Mouse (Mus musculus): Measurements from ENCODE around the gene Muc13.
A peak's percentile ranks its signal among the peaks of the same experiment; 100 is the strongest.

The Muc13 gene

GRCm38 (mm10) chr16:33824603-33825002 is 30.8 kb downstream of the Muc13 start:
- no peak for DNase-seq (ENCODE audit: extremely low spot score)

GRCm38 (mm10) chr16:33828496-33828895 is 34.7 kb downstream of the Muc13 start:
- DNase-seq (ENCODE audit: extremely low spot score), result no peak

- DNase-seq (ENCODE audit: extremely low spot score), result peak; percentile 84
Observed at GRCm38 (mm10) chr16:33829301-33829831, 35.5 kb downstream of the Muc13 start, which contains the start of gene Itgb5. Gene Itgb5 (plus strand): TSS chr16:33829665.

- peak; percentile 67 for DNase-seq (ENCODE audit: extremely low spot score)
Observed at GRCm38 (mm10) chr16:33829842-33830511, 36.1 kb downstream of the Muc13 start.

- no peak for DNase-seq (ENCODE audit: extremely low spot score)
Observed at GRCm38 (mm10) chr16:33830512-33831105, 36.8 kb downstream of the Muc13 start.

GRCm38 (mm10) chr16:33832057-33832456 is 38.2 kb downstream of the Muc13 start:
- no peak for DNase-seq (ENCODE audit: extremely low spot score)

GRCm38 (mm10) chr16:33832728-33833428 is 39.0 kb downstream of the Muc13 start:
- DNase-seq (ENCODE audit: extremely low spot score), result peak; percentile 73

- no peak for DNase-seq (ENCODE audit: extremely low spot score)
Observed at GRCm38 (mm10) chr16:33833429-33833753, 39.6 kb downstream of the Muc13 start.

GRCm38 (mm10) chr16:33833781-33834482 is 40.1 kb downstream of the Muc13 start:
- DNase-seq (ENCODE audit: extremely low spot score), result peak; percentile 71

GRCm38 (mm10) chr16:33836676-33837075 is 42.8 kb downstream of the Muc13 start:
- DNase-seq (ENCODE audit: extremely low spot score), result no peak

GRCm38 (mm10) chr16:33837191-33837590 is 43.4 kb downstream of the Muc13 start:
- no peak for DNase-seq (ENCODE audit: extremely low spot score)

- no peak for DNase-seq (ENCODE audit: extremely low spot score)
Observed at GRCm38 (mm10) chr16:33840616-33841015, 46.8 kb downstream of the Muc13 start.

- DNase-seq (ENCODE audit: extremely low spot score), result no peak
Observed at GRCm38 (mm10) chr16:33842081-33842880, 48.4 kb downstream of the Muc13 start.

- no peak for DNase-seq (ENCODE audit: extremely low spot score)
Observed at GRCm38 (mm10) chr16:33844150-33844611, 50.3 kb downstream of the Muc13 start.

GRCm38 (mm10) chr16:33844866-33845265 is 51.0 kb downstream of the Muc13 start:
- no peak for DNase-seq (ENCODE audit: extremely low spot score)

- no peak for DNase-seq (ENCODE audit: extremely low spot score)
Observed at GRCm38 (mm10) chr16:33853271-33853670, 59.4 kb downstream of the Muc13 start.

GRCm38 (mm10) chr16:33858766-33859165 is 64.9 kb downstream of the Muc13 start:
- DNase-seq (ENCODE audit: extremely low spot score), result no peak

- no peak for DNase-seq (ENCODE audit: extremely low spot score)
Observed at GRCm38 (mm10) chr16:33859380-33859779, 65.5 kb downstream of the Muc13 start.

- no peak for DNase-seq (ENCODE audit: extremely low spot score)
Observed at GRCm38 (mm10) chr16:33859988-33860700, 66.3 kb downstream of the Muc13 start.

GRCm38 (mm10) chr16:33862406-33862805 is 68.6 kb downstream of the Muc13 start:
- no peak for DNase-seq (ENCODE audit: extremely low spot score)
